Mouse (Mus musculus) liver, embryonic 11.5 days (tissue): ENCODE measurements around the gene Dlec1. TPM values are rescaled to one million over a fixed set of nuclear protein-coding genes. Genes with fewer than 3 reads are reported as not detected.

Source experiments
- ATAC-seq: fragments of 200-750 bp; cut with Nextera tagmentation; replicated peaks from 2 replicates; pipeline ENCODE4 v1.8.0; 2017; ENCODE audit warnings: moderate number of reproducible peaks, mild to moderate bottlenecking, moderate TSS enrichment, moderate library complexity; ENCODE audit not compliant: low FRiP score
- DNase-seq: peaks from one replicate; pipeline ENCODE4 v3.0.0-alpha.2; 2017; ENCODE audit warnings: low spot score
- H3K27ac ChIP-seq: fragments of 300-500 bp; sonication (generic); 2 replicates; pipeline ENCODE4 v1.5.1; 2014; ENCODE audit warnings: mild to moderate bottlenecking, low read depth, low read length, control low read depth
- H3K27me3 ChIP-seq: fragments of 300-500 bp; sonication (generic); replicated peaks from 2 replicates; pipeline ENCODE4 v1.6.1; 2014; ENCODE audit warnings: low read length, mixed read lengths; ENCODE audit not compliant: control insufficient read depth, insufficient read depth
- H3K36me3 ChIP-seq: fragments of 300-500 bp; sonication (generic); 2 replicates; pipeline ENCODE4 v1.6.1; 2014; ENCODE audit warnings: mild to moderate bottlenecking, low read length, moderate library complexity, mixed read lengths; ENCODE audit not compliant: control insufficient read depth, insufficient read depth
- H3K4me1 ChIP-seq: fragments of 300-500 bp; sonication (generic); replicated peaks from 2 replicates; pipeline ENCODE4 v1.6.1; 2014; ENCODE audit warnings: low read length, mixed read lengths; ENCODE audit not compliant: control insufficient read depth, insufficient read depth
- H3K4me2 ChIP-seq: fragments of 300-500 bp; sonication (generic); 2 replicates; pipeline ENCODE4 v1.6.1; 2014; ENCODE audit warnings: mild to moderate bottlenecking, control low read depth, moderate library complexity
- H3K4me3 ChIP-seq: fragments of 300-500 bp; sonication (generic); 2 replicates; pipeline ENCODE4 v1.5.1; 2014; ENCODE audit warnings: low read depth, low read length, control low read depth
- H3K9ac ChIP-seq: fragments of 300-500 bp; sonication (generic); 2 replicates; pipeline ENCODE4 v1.6.1; 2014; ENCODE audit warnings: low read depth, low read length, control low read depth
- H3K9me3 ChIP-seq: fragments of 300-500 bp; sonication (generic); 2 replicates; pipeline ENCODE4 v1.6.1; 2016; ENCODE audit warnings: low read length, inconsistent platforms, mixed read lengths; ENCODE audit not compliant: control insufficient read depth
- WGBS: fragments of 180-500 bp; shearing (Covaris S2); extraction: QIAGEN DNeasy Blood & Tissue Kit; methylation state at CpG from one replicate; pipeline ENCODE4 v1.1.7; 2014; 5-methylcytosine and 5-hydroxymethylcytosine counted together
- polyA plus RNA-seq: library from polyadenylated mRNA; unstranded; fragments of >200 nt; fragmentation: Nextera tagmentation; extraction: Ambion mirVana; gene quantifications from 2 replicates; pipeline ENCODE4 v1.2.1, GENCODE M21; 2014

Dlec1 gene
- polyA plus RNA-seq, 1 experiment from 2014 or later: 0.34 TPM

DNA sequence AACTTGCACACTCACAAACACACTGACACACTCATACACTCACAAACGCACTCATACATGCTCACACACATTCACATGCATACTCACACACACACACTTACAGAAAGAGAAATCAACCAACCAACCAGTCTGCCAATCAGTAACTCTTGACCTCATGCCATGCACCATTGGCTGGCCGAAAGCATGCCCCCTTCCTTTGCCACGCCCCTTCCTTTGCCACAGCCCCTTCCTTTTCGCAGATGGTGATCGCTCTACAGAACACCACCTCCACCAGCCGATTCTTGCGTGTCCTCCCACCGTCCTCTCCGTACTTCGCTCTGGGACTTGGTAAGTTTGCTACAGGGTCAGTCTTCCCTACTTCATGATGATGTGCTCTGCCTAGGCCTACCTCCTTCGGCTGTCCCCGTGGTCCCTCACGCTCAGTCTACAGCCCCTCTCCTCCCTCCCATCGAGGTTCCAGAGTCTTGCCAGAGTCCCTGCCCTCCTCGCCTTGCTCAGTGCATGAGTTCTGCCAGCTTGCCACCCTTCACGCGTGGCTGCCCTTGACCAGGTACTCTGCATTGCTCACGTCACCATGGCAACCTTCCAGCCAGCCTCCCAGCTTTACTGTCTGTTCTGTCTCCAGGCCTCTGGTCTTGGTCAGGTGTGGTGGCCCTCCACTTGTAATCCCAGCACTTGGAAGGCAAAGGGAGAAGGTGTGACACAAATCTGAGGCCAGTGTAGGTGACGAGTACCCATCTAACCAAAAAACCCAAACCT lies 17.3 kb downstream of the Dlec1 start:
- Histone ChIP-seq H3K27me3 (no peaks in the 10 kb centered on the region), H3K4me1 (no peaks in the 10 kb centered on the region), H3K36me3 (no peaks in the 10 kb centered on the region), H3K9me3 (no peaks in the 10 kb centered on the region), H3K9ac (no peak overlapping the region), H3K4me3 (no peak overlapping the region), H3K4me2 (no peak overlapping the region), H3K27ac (no peak overlapping the region)
- DNase-seq (no peak), ATAC-seq (no peak)
- WGBS: 86% methylated on average over 19 of the region's 19 CpGs

GRCm38 (mm10) chr9:119120168-119120560 lies 17.9 kb downstream of the Dlec1 start:
- ATAC-seq (no peak), DNase-seq (no peak)
- Histone ChIP-seq H3K27me3 (no peaks in the 10 kb centered on the region), H3K36me3 (no peaks in the 10 kb centered on the region), H3K4me2 (no peak overlapping the region), H3K9me3 (no peaks in the 10 kb centered on the region), H3K4me3 (no peak overlapping the region), H3K9ac (no peak overlapping the region), H3K27ac (no peak overlapping the region), H3K4me1 (no peaks in the 10 kb centered on the region)
- WGBS: 59% methylated on average over 3 of the region's 3 CpGs

DNA sequence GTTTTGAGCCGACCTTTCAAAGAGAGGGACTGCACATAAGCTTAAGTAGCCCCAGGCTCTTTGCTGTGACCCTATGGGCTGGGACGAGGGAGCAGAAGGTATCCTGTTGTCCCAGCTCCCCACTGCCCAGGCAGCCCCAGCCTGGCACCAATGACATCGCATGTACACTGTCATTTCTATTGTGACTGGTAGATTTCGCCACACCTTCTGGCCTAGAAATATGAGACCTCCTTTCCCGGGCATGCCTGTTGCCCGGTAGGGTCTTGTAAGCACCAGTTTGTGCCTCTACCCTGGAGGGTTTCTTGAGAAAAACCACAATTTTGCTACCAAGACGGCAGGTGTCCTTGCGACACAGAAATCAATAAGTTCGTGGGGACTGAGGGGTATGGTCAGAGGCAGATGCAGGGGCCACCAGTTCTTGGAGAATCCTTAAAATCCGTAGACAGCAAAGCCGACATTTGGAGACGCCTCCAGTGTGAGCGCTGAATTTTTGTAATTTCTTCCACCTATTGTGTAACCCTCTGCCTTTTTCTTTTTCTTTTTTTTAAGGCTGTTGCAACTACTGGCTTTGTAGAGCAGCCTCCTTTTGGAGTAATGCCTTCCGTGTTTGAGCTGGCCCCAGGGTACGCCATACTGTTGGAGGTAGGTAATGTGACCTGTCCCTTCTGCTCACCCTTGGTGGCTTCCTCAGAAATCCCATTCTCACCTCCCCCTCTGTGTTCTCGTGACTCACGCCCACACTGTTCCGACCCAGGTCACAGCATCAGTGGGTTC lies 20.5 kb downstream of the Dlec1 start:
- H3K4me1 ChIP-seq: no peaks in the 10 kb centered on the region
- no peak overlapping the region for H3K4me3 ChIP-seq
- ATAC-seq (no peak), DNase-seq (no peak)
- no peaks in the 10 kb centered on the region for H3K36me3 ChIP-seq
- no peak overlapping the region for H3K27ac ChIP-seq
- no peaks in the 10 kb centered on the region for H3K27me3 ChIP-seq
- no peak overlapping the region for H3K4me2 ChIP-seq
- H3K9me3 ChIP-seq: no peaks in the 10 kb centered on the region
- no peak overlapping the region for H3K9ac ChIP-seq
- 79% methylated on average over 18 of the region's 18 CpGs for whole genome bisulfite sequencing

GRCm38 (mm10) chr9:119128436-119129181 lies 26.3 kb downstream of the Dlec1 start:
- WGBS: 87% methylated on average over 12 of the region's 12 CpGs
- no peak for DNase-seq
- Histone ChIP-seq H3K4me2 (no peak overlapping the region), H3K4me1 (no peaks in the 10 kb centered on the region), H3K36me3 (no peaks in the 10 kb centered on the region), H3K9ac (no peak overlapping the region), H3K27me3 (no peaks in the 10 kb centered on the region), H3K27ac (no peak overlapping the region), H3K9me3 (no peaks in the 10 kb centered on the region), H3K4me3 (no peak overlapping the region)
- ATAC-seq: no peak

- H3K9me3 ChIP-seq: no peaks in the 10 kb centered on the region
- H3K36me3 ChIP-seq: no peaks in the 10 kb centered on the region
- DNase-seq: no peak
- no peak overlapping the region for H3K9ac ChIP-seq
- no peak for ATAC-seq
- no peak overlapping the region for H3K4me2 ChIP-seq
- no peak overlapping the region for H3K4me3 ChIP-seq
- no peaks in the 10 kb centered on the region for H3K27me3 ChIP-seq
- 46% methylated on average over 5 of the region's 5 CpGs for WGBS
- no peak overlapping the region for H3K27ac ChIP-seq
- H3K4me1 ChIP-seq: no peaks in the 10 kb centered on the region
Measured at GRCm38 (mm10) chr9:119130692-119131091, 28.4 kb downstream of the Dlec1 start.

GRCm38 (mm10) chr9:119138836-119139235 lies 36.6 kb downstream of the Dlec1 start:
- DNase-seq (no peak), ATAC-seq (no peak)
- no peak overlapping the region for H3K9ac ChIP-seq
- H3K27ac ChIP-seq: no peak overlapping the region
- 75% methylated on average over 2 of the region's 2 CpGs for WGBS
- no peak overlapping the region for H3K4me2 ChIP-seq
- H3K4me3 ChIP-seq: no peak overlapping the region
- H3K9me3 ChIP-seq: no peaks in the 10 kb centered on the region
- no peaks in the 10 kb centered on the region for H3K27me3 ChIP-seq
- no peaks in the 10 kb centered on the region for H3K4me1 ChIP-seq
- no peaks in the 10 kb centered on the region for H3K36me3 ChIP-seq

DNA sequence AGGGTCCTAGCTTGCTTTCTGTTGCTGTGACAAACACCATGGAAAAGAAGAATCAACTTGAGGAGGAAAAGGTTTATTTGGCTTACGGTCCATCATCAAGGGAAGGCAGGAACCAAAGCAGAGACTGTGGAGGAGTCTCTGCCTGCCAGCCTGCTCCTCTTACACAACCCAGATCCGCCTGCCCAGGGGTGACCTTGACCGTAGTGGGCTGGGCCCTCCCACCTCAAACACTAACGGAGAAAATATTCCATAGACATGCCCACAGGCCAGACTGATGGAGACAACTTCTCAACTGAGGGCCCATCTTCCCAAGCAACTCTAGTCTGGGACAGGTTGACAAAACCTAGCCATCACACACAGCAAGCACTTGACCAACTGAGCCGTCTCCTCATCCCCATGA lies 39.8 kb downstream of the Dlec1 start:
- H3K4me2 ChIP-seq: no peak overlapping the region
- DNase-seq (no peak), ATAC-seq (no peak)
- H3K36me3 ChIP-seq: no peaks in the 10 kb centered on the region
- no peak overlapping the region for H3K4me3 ChIP-seq
- no peaks in the 10 kb centered on the region for H3K4me1 ChIP-seq
- no peak overlapping the region for H3K9ac ChIP-seq
- no peaks in the 10 kb centered on the region for H3K27me3 ChIP-seq
- no peaks in the 10 kb centered on the region for H3K9me3 ChIP-seq
- H3K27ac ChIP-seq: no peak overlapping the region
- WGBS: 73% methylated on average over 5 of the region's 5 CpGs

DNA sequence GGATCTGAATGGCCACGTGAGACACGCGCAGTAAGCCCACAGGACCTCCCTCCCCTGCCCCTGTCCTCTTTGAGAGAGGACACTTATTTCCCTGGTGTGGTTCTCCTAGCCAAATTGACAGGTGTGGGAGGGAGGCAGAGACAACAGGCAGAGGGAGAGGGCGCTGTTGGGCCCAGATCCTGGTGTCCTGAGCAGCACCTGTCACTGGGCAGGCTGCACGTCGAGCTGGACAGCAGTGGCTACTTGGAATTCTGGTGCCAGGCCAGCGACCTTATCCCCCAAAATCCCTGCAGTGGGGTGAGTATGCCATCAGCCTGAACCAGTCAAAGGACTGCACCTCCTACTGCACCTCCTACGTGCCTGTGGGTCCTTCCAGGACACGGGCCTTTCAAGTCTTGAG lies 41.1 kb downstream of the Dlec1 start:
- no peaks in the 10 kb centered on the region for H3K36me3 ChIP-seq
- WGBS: 64% methylated on average over 9 of the region's 9 CpGs

More for the DNA sequence above, 41.1 kb downstream of the Dlec1 start:
- Histone ChIP-seq H3K27ac (no peak overlapping the region), H3K9me3 (no peaks in the 10 kb centered on the region), H3K9ac (no peak overlapping the region), H3K4me3 (no peak overlapping the region), H3K27me3 (no peaks in the 10 kb centered on the region), H3K4me2 (no peak overlapping the region), H3K4me1 (no peaks in the 10 kb centered on the region)
- DNase-seq (no peak), ATAC-seq (no peak)
